Mouse (Mus musculus) 3134 (cell line): Measurements from ENCODE around the gene Vcl.

Experiments
- DNase-seq: peaks from one replicate; pipeline ENCODE4 v3.0.0-alpha.2; 2011; ENCODE audit warnings: low spot score; ENCODE audit not compliant: insufficient read length; ENCODE audit errors: extremely low read depth

Gene Vcl

DNA sequence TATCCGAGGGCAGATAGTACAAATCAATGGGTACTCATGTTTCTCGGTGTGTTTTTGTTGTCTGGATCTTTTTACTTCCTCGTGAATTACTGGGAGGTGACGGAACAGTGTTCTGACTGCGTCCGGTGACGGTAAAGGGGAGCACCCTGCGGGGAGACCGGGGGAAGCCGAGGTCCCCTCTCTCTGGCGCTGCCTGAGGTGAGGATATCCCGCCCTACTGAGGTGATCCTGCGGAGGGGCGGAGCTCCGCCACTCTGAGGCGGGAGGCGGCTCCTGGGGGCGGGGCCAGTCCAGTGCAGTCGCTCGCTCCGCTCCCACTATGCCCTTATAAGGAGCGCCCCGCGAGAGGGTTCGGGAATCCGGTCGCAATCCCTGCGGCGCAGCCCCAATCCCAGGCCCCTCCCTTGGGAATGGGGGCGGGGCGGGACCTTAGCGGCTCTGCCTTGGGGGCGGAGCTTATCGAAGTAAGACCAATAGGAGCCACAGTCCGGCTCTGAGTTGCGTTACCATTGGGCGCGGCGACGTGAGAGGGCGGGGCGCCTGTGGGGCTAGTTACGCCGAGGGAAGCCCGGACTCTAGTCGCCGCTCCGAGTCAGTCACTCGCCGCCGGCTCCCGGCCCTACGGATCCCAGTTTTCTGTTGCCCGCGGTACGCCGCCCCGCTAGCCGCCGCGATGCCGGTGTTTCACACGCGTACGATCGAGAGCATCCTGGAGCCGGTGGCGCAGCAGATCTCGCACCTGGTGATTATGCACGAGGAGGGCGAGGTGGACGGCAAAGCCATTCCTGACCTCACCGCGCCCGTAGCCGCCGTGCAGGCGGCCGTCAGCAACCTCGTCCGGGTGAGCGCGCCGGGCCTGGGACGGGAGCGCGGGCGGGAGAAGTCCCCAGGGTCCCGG, at the start of gene Vcl:
Gene Vcl (plus strand): TSS at position 551 of the 898 bp plus-strand sequence.
- peak; percentile 100 for DNase-seq

DNA sequence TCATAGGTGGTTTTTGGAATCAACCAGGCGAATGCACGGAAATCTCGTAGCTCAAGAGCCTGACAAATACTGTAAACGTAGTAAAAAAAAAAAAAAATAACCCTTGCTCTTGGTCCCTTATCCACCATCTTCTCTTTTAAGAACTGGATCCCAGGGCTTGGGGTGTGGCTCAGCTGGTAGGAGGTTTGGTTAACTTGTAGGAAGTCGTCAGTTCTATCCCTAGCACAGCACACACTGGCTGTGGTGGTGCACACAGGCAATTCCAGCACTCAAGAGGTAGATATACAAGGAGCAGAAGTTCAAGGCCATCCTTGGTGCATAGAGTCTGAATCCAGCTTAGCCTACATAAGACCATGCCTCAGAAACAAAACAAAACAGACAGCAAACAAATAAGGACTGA, 44.5 kb upstream of the Vcl start:
- no peak for DNase-seq

DNA sequence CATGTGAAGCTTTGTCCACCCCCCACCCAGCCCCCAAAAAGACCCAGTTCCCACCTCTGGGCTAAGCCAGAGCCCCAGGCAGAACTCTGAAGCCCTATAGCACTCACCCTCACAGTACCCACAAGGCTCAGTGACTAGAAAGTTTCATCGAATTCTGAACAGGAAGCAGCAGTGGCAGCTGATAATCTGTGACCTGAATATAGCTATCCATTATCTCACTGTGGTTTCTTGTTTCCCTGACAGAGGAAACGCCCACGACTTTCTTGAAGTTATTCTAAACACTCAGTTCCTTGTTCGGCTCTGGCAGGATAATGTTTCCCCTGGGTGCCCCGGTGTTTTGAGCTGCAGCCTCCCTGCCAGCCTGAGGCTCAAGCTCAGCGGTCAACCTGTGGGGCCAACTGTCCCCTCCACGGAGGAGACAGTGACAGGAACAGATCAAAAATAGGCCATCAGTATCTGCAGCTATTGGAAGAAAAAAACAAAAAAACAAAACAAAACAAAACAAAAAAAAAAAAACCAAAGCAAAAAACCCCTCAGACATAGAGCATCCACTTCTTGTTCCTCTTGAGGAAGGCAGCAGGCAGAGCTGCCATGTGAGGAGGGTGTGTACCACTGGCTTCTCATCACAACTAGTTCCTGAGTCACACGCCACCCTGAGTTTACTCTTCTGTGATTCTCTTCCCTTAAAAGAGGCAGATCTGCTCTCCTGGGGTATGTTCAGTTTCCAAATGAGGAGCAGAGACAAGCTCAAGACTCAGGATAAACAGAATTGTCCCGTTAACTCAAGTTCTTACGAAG, 43.9 kb upstream of the Vcl start:
- no peak for DNase-seq

DNA sequence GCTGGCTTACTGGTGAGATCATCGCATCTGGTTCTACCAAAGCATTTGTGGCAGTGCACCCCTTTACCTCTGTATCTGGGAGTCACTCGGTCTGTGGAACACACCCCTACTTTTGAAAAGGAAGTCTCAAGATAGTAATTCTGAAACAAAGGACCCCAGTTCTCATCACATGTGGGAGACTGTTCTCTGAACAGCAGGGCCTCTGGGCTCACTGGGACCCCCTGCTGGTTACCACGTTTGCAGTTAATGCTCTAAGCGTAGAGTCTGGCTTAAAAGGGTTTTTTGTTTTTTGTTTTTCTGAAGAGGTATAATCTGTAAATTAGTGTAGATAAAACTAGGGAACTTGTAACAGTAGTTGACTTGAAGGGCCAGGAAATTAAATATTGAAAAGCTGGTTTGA, 42.9 kb upstream of the Vcl start:
- DNase-seq: no peak

DNA sequence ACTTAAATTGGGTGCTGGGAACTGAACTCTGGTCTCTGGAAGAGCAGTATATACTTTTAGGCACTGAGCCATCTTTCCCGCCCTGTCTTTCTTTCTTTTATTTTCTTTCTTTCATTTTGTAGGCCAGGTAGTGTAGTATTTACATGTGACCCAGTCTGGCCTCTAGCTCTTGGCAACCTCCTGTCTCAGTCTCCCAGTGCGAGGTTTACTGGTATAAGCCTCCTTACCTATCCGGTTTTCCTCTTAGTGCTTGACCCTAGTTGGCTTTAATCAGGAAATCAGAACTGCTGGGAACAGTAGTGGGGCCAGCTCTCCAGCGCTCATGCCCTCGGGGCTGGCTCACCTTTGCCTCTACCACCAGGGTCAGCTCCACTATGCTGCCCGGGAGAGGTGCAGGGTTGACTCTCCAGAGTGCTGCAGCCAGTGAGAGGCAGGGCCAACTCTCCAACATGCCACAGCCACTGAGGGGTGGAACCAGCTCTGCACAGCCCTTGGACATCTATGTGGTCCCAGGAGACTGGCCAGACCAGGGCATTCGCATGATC, 41.6 kb upstream of the Vcl start:
- no peak for DNase-seq

DNA sequence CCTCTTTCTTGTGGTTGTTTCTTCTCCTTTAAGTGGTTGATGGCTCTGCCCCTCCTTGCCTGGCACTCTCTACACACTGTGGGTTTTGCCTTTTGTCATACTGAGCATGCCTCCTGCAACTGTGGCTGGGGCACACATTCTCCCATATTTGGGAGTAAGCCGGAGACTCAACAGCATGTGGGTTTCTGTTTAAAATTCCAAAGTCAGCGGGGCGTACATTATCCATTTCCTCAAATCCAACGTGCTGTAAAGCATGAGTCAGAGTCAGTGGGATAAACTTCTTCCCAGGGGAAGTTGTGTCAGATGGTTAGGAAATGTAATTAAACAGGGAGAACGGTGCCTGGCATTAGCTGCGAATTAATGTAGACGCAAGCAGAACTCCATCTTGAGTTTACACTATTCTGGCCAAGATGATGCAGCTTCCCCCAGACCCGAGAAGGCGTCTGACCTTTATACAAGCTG, 37.2 kb upstream of the Vcl start:
- DNase-seq: peak; percentile 83

DNA sequence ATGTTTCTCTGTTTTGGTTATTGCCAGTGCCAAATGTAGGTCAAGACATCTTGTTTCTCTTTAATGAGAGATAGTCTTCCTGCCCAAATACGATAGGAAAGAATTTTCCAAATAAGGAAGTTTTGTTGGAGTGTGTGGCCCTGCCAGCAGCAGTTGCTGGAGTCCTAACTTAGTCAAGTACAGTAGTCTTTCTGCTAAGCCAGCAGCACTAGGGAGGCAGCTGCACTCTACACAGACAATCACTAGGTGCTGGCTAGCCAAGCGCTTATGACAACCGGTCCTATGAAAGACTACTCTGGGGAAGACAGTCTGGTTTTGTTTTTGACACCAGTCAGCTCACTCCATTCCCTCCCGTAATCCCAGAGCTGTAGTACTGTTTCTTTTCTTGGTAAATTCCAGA, 35.4 kb upstream of the Vcl start:
- DNase-seq: no peak

DNA sequence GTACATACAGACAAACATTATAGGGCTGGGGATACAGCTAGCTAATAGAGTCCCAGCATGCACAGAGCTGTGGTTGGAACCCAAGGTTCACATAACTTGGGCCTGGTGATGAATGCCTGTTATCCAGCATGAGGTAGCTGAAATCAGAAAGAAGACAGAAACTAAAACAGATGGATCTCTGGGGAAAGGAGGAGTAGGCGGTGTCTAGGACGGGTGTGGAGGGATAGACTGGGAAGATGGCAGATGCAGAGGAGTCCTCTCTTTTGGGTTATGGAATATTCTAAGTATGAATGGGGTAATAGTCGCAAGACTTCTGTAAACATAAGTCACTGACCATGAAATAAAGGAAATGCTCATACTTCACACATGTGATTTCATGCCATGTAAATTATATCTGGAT, 27.9 kb upstream of the Vcl start:
- no peak for DNase-seq

DNA sequence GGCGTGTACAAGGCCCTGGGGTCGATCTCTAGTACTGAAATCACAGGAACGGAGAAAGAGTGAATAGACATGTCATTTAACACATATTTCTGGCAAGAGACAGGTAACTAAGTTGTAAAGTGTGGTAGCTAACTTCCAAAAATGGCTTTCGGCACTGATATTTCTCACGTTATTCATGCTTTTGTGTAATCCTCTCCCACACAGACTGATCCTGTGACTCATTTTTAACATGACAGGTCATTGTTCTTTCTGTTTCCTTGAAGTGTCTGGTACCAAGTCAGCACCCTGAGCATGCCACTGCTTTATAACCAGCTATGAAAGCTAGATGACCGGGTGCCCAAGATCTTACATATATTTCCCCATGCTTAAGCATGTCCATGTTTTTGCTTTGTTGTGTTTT, 26.1 kb upstream of the Vcl start:
- no peak for DNase-seq

DNA sequence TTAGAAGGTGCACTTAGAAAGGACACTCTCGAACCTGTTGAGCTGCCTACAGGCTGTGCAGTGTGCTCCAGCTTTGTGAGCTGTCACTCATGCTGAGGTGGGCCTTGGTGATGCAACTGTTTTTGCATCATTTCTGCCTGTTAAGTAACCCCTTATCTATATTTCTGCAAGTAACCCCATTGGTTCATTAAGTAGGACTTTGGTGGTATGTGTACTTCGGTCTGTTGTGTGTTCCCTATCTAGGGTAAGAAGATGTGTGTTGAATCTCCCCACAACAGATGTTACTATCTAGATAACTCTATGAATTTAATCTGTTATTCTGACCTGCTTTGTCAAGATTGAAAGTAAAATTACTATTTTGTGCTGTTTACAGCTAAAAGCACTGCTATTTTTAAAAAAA, 17.4 kb upstream of the Vcl start:
- DNase-seq: no peak

DNA sequence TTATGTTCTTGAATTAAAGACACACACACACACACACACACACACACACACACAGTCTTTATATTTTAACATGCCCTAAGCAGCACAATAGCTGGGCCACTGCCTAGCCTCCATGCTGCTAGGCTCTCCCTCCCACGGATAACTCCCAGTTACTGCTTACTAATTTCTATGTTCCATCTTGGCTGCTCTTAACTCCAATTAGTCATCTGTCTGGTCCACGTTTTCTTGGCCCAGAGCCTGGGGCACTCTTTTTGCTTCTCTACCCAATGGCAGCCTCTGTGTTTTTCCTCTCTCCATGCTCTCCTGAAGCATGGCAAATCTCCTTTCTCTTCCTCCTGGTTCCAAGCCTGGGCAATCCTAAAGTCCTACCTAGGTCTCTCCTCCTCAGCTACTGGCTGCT, 14.8 kb upstream of the Vcl start:
- DNase-seq: peak; percentile 49

DNA sequence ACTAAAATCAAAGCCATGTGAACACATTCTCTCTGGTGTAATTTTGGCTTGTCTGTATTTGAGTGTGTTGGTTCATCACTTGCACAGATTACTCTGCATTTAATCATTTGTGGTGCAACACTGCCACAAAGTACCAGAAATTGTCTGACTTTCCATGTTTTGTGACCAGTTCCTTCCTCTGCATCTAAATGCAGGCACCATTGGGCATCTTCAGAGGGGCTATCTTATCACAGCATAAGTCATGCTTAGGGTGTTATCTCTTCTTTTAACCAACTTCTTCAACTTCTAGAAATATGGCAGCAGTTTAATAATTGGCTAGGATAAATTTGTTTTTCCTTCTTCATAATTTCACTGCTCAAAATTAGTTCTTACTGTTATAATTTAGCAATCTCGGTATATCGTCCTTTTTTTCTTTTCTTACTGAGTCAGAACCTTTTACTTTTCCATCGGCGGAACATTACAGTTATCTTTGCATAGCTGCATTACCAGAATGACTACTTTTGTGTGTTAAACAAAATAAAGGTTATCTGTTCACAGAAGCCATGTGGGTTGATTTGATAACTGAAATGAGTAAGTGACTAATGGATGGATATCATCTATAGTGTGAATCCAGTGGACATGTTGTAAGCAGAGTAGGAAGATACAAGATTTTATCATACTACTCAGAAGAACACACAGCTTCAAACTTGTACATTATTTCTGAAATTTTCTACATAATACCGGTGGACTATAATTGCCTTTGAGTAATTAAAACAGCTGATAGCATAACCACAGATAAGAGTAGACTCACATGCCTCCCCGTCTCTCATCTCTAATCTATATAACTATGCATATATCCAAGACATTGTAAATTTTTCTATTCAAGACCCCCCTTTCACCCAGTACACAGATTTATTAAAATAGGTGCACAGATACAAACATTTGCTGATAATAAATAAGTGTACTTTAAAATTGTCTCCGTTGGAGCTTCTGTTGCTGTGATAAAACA, 12.3 kb upstream of the Vcl start:
- DNase-seq: no peak

DNA sequence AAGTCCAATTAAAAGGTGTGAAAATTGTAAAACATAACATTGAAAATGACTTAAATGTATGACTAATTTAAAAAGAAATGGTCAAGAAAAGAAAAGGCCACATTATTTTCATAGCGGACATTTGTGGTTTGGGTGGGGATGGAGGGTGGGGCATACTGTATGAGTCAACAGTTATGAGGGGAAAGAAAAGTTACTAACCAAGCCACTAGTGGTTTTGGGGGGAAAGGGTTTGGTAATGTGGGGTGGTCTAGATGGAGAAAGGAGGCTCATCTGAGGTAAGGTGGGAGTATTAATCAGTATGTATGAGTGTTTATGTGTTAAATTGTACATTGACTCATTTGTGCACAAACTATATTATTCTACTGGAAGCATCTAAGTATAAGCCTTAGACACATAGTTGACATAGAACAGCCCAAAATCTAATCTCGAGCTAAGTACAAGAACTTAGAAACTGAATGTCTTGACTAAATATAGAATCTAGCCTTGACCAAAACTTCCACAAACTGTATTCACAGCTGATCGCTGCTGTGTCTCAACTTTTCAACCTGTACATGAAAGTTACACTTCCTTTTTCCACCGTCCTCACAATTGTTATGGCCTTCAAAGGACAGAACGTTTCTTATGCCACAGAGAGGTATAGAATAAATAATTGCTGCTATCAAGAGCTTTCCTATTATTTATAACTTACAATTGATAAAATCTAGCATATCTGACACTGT, 5.0 kb upstream of the Vcl start:
- peak; percentile 67 for DNase-seq

DNA sequence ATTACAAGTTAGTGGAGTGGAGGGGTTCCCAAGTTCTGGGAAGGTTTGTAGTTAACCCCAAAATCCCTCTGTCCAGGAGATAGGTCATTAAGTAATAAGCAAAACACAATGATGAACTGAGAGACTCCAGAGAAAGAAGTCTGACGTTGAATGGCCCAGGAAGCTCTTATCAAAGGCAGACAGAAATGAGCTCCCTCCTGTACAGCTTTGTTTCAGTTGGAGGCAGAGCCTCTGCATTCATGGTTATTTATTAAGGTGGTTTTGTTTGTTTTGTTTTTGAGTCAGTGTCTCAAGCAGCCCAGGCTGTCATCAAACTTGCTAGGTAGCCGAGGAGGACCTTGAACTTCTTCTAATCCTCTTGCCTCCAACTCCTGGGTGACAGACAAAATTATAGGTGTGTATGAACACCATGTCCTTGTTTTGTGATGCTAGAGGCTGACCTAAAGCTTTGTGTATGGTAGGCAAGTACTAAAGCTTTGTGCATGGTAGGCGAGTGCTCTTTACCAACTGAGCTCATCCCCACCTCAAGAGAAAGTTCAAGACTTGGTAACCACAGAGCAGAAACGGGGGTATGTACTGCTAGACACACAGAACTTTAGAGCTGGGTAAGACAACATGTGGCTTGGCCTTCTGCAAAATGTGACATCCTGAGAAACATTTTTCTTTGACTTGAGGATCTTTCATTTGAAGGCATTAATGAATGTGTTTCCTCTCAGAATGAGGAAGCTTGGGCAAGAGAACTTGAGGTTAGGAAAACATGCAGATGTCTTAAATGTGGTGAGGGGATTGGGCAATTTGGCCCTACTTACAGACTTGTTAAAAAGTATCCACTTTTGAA, 1.5 kb upstream of the Vcl start:
- no peak for DNase-seq

DNA sequence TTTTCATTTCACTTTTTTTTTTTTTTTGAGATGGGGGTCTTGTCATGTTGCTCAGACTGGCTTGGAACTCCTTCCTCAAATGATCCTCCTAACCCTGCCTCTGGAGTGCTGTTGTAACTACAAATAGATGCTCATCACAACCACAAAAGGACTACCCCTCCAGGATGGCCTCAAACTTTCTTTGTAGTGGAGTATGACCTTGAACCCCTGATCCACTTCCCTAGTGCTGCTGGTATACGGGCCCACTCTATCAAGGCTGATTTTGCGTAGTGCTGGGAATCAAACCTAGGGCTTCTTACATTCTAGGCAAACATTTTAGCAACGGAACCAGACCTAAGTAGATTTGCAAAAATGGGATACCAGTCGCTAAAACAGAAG, 901 bp upstream of the Vcl start:
- no peak for DNase-seq

DNA sequence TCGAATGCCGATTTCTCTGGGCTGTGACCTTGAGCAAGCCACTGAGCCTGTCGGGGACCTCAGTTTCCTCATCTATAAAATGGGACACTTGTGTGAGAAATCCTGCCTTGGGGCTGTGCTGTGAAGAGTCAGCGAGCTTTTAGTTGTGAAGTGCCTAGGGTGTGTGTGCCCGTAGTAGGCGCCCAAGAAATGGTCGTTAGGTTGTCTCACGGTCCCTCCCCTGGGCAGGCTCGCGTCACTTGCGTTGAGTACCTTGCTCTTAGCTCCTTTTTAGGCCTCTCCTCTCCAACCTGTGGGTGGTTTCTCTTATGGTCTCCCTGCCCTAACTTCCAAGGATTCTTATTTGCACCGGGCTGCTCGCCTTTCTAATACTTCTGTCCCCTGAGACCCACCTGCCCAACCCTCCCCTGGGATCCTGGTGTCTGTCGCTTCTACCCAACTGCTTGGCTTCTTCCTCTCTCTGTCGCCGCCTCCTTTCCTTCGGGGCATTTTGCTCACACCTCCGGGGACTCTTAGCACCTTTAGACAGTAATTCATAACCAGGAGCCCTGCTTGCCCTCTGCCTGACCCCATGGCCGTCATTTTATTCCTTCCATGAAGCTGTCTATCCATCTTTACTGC, 726 bp downstream of the Vcl start:
- DNase-seq: no peak

DNA sequence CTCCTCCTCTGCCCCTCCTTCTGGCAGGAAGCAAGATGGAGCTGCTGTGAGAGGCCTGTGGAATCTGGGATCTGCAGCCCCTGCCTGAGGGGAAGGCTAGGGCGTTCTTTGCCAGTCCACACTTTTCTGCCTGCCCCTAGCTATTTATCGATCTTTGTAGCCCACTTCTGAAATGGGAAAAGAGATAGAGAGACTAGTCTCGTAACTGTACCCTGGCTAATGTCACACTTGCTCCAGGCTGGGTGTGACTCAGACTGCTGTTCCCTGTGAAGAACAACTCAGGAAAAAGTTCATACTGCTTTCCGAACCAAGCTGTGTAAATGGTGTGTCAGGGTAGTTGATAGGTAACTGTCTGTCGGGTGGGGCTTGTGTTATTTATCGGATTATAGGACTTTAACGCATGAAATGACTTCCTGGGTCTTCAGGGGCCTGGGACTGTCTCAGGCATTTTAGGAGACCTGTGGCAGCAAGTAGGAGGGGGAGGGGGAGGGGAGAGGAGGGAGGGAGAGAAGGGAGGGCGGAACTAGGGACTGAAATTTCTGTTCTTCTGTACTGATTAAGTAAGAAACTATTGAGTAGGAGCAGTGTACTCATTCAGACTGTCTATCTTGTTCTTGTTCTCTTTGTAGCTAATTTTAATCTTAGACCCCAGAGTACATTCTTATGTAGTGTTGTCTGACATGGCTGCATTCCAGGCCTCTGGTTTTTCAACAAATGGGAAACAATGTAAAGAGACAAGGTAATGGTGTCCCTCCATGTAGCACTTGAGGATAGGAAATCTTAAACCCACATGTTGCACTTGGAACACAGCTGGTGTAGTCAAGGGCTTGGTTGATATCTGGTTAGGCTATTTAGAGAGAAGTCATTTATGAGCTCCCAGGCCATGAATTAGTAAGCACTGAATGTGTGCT, 1.5 kb downstream of the Vcl start:
- DNase-seq: peak; percentile 41
